Mouse (Mus musculus): ENCODE results near the gene Tdrd1. TPM values are rescaled to one million over a fixed set of nuclear protein-coding genes. Genes with fewer than 3 reads are reported as not detected.

The Tdrd1 gene
- total and polyA plus RNA-seq, 3 experiments, result 0.07 TPM; not detected in 2

DNA sequence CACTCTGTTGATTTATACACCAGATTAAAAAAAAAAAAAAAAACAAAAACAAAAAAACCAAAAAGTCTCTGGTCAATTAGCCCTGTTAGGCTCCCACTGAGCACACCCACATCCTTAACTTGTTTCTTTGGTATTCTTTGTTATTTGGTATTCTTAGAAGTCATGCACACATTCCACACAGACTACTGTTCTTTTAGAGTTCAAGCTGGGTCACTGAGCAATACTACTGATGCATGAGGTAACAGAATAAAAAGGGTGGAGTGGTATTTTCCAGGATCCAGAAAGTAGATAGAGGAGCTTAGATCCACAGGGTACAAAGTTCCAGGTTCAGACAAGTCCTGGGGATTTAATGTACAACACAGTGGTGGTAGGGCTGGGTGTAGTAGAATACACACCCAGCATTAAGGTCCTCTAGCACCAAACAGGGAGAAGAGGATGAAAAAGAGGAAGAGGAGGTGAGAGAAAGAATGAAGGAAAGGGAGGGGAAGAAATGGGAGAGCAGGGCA lies 15.3 kb upstream of the Tdrd1 start:
- in situ Hi-C loops (cut with MboI; ENCODE audit: low pct_ligation_motif_present, low pct_unique_long_range_greater_than_20kb, low sequenced_read_pairs) (no loop called here), dilution Hi-C loops (cut with MboI; ENCODE audit: extremely low pct_ligation_motif_present, extremely low pct_unique_long_range_greater_than_20kb, low sequenced_read_pairs) (no loop called here)
- Histone ChIP-seq H3K79me2 (replicated peaks; ENCODE audit: control insufficient read depth, extremely low read depth, insufficient read depth, poor library complexity, severe bottlenecking) (0 out of 2 replicates have a peak, but pooled peaks cover 2% of the 10 kb centered on the region), H3K27me3 (replicated peaks) (no peaks in the 10 kb centered on the region), H3K4me3 (replicated peaks in 1 of 3; ENCODE audit: low read depth in 2 of 3, low read length in 2 of 3, poor library complexity in 1 of 3) (no peak overlapping the region), H3K9ac (ENCODE audit: insufficient read depth, low read depth) (no peak overlapping the region), H3K4me2 (ENCODE audit: insufficient read depth, low read depth, poor library complexity, severe bottlenecking) (no peak overlapping the region), H3K9me3 (replicated peaks; ENCODE audit: low read length) (no peaks in the 10 kb centered on the region), H3K4me1 (ENCODE audit: control insufficient read depth in 1 of 2, insufficient read depth in 2 of 2) (peaks cover 0 to 4% of the 10 kb centered on the region in 2 experiments; a peak in 2 of 4 replicates), H3K27ac (ENCODE audit: insufficient read depth, low read depth) (no peak overlapping the region), H3K36me3 (replicated peaks in 1 of 2; ENCODE audit: control insufficient read depth in 1 of 2, insufficient read depth in 1 of 2, low read length in 1 of 2) (peaks cover 36 to 77% of the 10 kb centered on the region in 2 experiments)
- no peak for TF ChIP-seq NELFE (IDR thresholded peaks at IDR 0.05; ENCODE audit: low read depth, low read length)
- no peak for TF ChIP-seq UBTF (IDR thresholded peaks at IDR 0.05; ENCODE audit: low read depth, low read length)
- no peak for TF ChIP-seq MAFK (IDR thresholded peaks at IDR 0.05; ENCODE audit: insufficient replicate concordance, low read length)
- TF ChIP-seq MAX (IDR thresholded peaks at IDR 0.05; ENCODE audit: low read length), result no peak
- no peak for TF ChIP-seq PAX5 (IDR thresholded peaks at IDR 0.05; ENCODE audit: low read length)
- TF ChIP-seq ZC3H11A (IDR thresholded peaks at IDR 0.05; ENCODE audit: low read depth, low read length), result no peak
- TF ChIP-seq POLR2A (IDR thresholded peaks at IDR 0.05; ENCODE audit: low read depth, low read length), result no peak
- TF ChIP-seq ZNF384 (IDR thresholded peaks at IDR 0.05; ENCODE audit: low read depth, low read length), result no peak
- TF ChIP-seq USF2 (conservative IDR thresholded peaks at IDR 0.05; ENCODE audit: low read depth, low read length), result no peak
- TF ChIP-seq RAD21 (IDR thresholded peaks at IDR 0.05; ENCODE audit: low read depth, low read length), result no peak
- no peak for TF ChIP-seq JUND (conservative IDR thresholded peaks at IDR 0.05; ENCODE audit: low read depth, low read length)
- TF ChIP-seq SMC3 (IDR thresholded peaks at IDR 0.05; ENCODE audit: low read depth, low read length), result no peak
- TF ChIP-seq NRF1 (IDR thresholded peaks at IDR 0.05; ENCODE audit: low read depth, low read length), result no peak
- TF ChIP-seq CTCF (conservative IDR thresholded peaks at IDR 0.05 in 1 of 2, IDR thresholded peaks at IDR 0.05 in 1 of 2; ENCODE audit: low read depth in 2 of 2, low read length in 2 of 2), result no peak
- no peak for TF ChIP-seq CHD2 (IDR thresholded peaks at IDR 0.05; ENCODE audit: low read length)
- no peak for TF ChIP-seq TCF12 (IDR thresholded peaks at IDR 0.05; ENCODE audit: low read depth, low read length)
- DNase-seq (ENCODE audit: extremely low read depth), result no peak

DNA sequence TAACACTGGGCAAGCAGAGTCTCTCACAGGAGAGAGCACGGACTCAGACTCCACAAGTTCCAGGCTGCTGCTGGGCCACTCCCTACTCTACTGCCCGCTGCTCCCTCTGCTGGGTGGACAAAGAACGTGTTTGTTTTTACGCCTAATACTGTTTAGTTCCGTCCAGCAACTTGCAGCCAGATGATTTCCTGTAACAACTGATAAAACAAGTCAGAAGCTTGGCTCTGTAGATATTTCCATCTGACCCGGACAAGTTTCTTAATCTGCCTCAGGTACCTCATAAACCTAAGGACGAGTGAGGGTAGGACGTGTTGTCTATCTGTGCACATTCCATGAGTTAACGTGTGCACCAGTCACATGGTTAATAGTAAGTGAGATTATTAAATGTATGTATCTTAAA lies 14.4 kb upstream of the Tdrd1 start:
- dilution Hi-C loops (cut with MboI; ENCODE audit: extremely low pct_ligation_motif_present, extremely low pct_unique_long_range_greater_than_20kb, low sequenced_read_pairs), result no loop called here

More for the DNA sequence above, 14.4 kb upstream of the Tdrd1 start:
- Histone ChIP-seq H3K9me3 (replicated peaks; ENCODE audit: low read length) (no peaks in the 10 kb centered on the region), H3K4me3 (replicated peaks in 1 of 3; ENCODE audit: low read depth in 2 of 3, low read length in 2 of 3, poor library complexity in 1 of 3) (no peak overlapping the region), H3K4me1 (ENCODE audit: control insufficient read depth in 1 of 2, insufficient read depth in 2 of 2) (no peaks in the 10 kb centered on the region), H3K79me2 (replicated peaks; ENCODE audit: control insufficient read depth, extremely low read depth, insufficient read depth, poor library complexity, severe bottlenecking) (peaks cover 6% of the 10 kb centered on the region), H3K4me2 (ENCODE audit: insufficient read depth, low read depth, poor library complexity, severe bottlenecking) (no peak overlapping the region), H3K9ac (ENCODE audit: insufficient read depth, low read depth) (no peak overlapping the region), H3K36me3 (replicated peaks in 1 of 2; ENCODE audit: control insufficient read depth in 1 of 2, insufficient read depth in 1 of 2, low read length in 1 of 2) (peaks cover 32 to 74% of the 10 kb centered on the region in 2 experiments), H3K27ac (ENCODE audit: insufficient read depth, low read depth) (no peak overlapping the region), H3K27me3 (replicated peaks) (no peaks in the 10 kb centered on the region)
- TF ChIP-seq ZMIZ1 (IDR thresholded peaks at IDR 0.05; ENCODE audit: low read depth, low read length) (no peak), ZKSCAN1 (IDR thresholded peaks at IDR 0.05; ENCODE audit: borderline replicate concordance, low read depth, low read length) (no peak), HCFC1 (IDR thresholded peaks at IDR 0.05; ENCODE audit: low read depth, low read length) (no peak), CTCF (conservative IDR thresholded peaks at IDR 0.05 in 1 of 2, IDR thresholded peaks at IDR 0.05 in 1 of 2; ENCODE audit: low read depth in 2 of 2, low read length in 2 of 2) (peak in 1 of 2 experiments; percentile 55; a peak in 2 of 4 replicates), RAD21 (IDR thresholded peaks at IDR 0.05; ENCODE audit: low read depth, low read length) (peak; percentile 18), ELF1 (IDR thresholded peaks at IDR 0.05; ENCODE audit: low read depth, low read length) (no peak), NRF1 (IDR thresholded peaks at IDR 0.05; ENCODE audit: low read depth, low read length) (no peak), SMC3 (IDR thresholded peaks at IDR 0.05; ENCODE audit: low read depth, low read length) (peak; percentile 50; the same call in 1 of the 2 replicates), PAX5 (IDR thresholded peaks at IDR 0.05; ENCODE audit: low read length) (no peak), CHD1 (IDR thresholded peaks at IDR 0.05; ENCODE audit: low read depth, low read length) (no peak)
- in situ Hi-C loops (cut with MboI; ENCODE audit: low pct_ligation_motif_present, low pct_unique_long_range_greater_than_20kb, low sequenced_read_pairs), result no loop called here
- peak; percentile 34 for DNase-seq (ENCODE audit: extremely low read depth)
